Mouse (Mus musculus): Measurements from ENCODE around the gene Golga4.

Gene Golga4

DNA sequence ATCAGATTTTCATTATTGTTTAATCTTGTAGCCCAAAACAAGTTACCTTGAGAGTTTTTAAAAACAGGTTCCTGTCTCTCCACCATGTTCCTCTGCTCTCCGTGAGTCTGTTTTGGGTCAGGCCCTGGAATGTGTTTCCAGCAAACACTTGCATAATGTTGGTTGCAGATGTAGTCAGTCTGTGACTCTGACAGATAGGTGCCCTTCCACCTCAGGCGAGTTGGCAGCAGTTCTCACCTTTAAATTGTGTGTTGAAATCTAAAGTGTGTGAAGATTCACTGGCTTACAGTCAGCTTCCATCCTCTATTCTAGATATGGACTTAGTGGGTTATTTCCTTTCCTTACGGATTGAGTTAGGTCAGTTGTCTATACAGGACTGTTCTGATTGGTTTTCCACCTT, 23.7 kb downstream of the Golga4 start:
- DNase-seq, result no peak

DNA sequence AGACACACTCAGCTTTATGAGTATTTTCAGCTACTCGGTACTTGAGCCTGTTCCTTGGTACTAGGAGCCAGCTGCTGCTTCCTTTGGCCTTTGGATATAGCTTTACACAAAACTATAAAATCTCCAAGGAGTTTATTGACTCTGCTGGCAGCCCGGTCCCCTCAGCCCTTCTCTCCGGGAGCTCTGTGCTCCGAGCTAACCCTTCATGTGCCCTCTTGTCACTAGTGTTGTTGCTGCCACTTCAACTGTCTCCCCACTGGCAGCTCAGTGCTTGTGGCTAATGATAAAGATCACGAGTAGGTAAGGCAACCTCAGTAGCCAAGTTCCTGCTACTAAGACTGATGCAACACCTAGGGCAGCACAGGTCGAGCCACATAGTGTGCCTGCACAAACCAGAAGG, 24.6 kb downstream of the Golga4 start:
- DNase-seq, result no peak

DNA sequence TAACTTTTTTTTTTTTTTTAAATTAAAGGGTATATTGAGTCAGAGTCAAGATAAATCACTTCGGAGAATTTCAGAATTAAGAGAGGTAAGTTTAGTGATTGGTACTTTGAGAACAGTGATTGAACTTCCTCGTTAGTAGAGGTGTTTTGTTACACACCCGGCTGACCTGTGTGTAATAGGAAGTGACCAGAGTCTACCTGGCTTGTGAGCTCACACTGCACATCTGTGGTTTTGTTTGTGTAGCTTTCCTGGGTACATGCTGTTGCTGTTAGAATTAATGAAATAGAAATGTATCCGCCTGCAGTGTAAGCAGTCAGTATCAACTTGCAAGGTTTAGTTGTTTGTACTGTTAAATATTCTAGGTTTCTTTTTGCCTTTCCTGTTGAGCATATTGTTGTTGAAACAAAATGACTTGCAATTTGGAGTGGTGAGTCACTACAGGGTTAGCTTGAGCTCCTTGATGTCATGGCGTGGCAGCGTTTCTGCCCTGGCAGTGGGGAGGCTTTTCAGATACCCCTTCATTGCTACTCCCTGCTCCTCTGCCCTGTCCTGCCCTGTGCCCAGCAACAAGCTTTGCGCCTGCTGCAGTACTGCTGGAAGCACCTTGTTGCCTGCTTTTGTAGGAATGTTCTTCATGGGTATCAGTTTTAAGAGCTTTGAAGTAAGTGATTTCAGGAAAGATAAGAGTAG, 26.6 kb downstream of the Golga4 start:
- DNase-seq, result no peak

DNA sequence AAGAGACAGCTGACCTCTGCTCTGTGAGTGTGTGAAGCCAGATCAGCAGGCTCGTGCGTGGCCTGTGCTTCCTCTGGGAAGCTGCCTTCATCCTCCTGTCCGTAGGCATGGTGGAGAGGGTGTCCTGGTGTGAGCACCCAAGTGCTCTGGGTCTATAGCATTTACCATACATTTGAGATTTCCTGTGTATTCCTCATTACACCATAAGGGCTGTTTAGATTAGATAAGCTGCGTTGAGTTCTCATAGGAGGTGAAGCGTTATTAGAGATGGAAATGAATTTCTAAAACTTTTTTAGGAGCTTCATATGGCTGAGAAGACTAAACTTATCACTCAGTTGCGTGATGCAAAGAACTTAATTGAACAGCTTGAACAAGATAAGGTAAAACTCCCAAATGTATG, 30.9 kb downstream of the Golga4 start:
- DNase-seq, result no peak

DNA sequence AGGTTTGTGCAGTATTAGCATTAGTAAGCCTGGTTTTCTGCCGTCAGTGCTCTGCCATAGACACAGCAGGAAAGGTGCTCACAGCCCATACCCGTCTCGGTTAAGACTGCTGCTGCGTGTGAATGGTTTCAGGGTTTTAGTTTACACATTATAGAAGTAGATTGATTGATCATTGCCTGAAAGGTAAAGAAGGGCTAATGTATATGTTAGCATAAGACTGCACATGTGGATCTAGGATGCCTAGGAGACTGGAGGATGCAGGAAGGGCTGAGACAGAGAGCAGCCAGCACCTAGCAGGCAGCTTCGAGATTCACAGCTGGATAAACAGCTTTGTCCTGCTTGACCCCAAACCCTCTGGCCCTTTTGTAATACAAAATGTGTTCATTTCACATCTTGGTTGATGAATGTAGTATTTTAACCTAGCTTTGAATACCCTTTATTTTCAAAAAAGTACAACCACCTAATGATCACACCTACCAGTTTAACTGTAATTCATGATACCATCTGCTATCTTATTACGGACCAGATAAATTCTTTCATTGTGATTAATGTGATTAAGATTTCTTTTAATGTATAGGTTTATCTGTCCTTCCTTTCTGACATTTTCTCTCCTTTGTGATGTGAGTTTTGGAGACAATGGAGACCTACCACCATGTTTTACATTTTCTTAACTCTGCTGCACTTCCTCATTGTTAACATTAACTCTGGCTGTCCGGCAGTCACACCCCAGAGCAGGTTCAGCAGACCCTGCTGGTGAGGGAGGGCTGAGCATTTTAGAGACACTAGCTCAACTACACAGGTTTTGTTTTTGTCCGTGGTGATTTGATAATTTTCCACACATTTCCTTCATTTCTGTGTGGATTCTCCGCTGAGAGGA, 31.6 kb downstream of the Golga4 start:
- DNase-seq, result no peak

DNA sequence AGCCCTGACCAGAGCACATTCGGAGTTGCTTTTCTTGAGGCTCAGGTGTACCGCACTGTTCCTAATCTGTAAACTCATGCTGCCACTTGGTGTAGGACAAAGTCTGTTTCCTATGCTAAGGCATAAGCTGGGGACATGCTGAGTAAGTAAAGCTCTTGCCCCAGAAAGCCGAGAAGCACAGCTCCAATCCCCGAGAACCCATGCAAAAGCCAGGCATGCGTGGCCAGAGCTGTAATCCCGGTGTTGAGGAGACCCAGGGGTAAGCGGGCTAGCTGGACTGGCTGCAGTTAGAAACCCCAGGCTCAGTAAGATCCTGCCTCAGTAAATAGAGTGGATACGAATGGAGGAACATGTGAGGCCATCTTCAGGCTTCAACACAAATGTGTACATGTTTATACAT, 35.8 kb downstream of the Golga4 start:
- DNase-seq, result no peak

DNA sequence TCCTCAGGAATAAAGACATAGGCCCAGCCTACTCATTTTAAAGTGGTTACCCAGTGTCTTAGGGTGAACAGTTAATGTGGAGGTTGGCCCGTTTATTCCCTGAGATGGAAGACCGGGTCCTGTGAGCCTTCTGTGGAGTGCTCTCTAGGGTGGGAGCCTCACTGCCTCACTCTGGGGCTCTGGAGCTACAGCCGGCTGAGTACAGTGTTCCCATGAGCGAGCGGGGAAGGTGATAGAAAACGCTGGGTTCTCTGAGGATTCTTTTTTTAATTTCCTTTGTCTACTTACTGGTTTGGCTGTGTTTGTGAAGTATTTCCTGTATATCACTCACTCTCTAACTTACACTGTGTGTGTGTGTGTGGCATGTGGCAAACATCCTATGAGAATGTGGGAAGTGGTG, 39.1 kb downstream of the Golga4 start:
- DNase-seq, result no peak

DNA sequence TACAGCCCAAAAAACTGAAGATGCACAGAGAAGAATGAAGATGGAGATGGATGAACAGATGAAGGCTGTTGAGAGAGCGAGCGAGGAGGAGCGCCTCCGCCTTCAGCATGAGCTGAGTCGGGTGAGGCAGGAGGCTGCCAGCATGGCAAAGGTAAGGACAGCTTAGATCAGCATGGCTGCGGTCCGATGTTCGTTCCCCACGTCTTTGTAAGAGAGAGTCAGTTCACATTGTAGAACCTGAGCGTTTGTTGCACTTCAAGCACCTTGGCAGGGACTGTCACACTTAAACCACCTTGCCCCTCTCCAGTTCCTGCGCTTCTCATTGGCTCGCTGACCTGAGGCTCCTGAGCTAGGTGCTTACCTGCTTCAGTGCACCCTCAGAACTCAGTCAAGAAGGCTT, 42.6 kb downstream of the Golga4 start:
- no peak for DNase-seq

DNA sequence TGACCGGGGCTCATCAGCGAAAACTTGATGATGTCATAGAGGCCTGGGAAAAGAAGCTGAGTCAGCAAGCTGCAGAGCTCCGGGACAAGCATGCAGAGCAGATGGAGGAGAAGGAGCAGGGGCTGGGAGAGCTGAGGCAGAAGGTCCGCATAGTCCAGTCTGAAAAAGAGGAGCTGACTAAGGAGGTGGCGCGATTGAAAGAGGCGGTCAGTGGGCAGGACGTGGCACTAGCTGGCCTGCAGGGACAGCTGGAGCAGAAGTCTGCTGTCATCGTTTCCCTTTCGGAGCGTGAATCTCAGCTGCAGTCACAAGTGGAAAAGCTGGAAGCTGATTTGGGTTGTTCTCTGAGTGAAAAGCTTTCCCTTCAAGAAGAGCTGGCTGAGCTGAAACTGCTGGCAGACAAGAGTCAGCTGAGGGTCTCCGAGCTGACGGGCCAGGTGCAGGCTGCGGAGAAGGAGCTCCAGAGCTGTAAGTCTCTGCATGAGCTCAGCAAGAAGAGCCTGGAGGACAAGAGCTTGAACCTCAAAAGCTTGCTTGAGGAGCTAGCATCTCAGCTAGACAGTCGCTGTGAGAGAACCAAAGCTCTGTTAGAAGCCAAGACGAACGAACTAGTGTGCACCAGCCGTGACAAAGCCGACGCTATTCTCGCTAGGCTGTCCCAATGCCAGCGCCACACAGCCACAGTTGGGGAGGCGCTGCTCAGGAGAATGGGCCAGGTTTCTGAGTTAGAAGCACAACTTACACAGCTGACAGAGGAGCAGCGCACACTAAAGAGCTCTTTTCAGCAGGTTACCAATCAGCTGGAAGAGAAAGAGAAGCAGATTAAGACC, 51.1 kb downstream of the Golga4 start:
- no peak for DNase-seq

DNA sequence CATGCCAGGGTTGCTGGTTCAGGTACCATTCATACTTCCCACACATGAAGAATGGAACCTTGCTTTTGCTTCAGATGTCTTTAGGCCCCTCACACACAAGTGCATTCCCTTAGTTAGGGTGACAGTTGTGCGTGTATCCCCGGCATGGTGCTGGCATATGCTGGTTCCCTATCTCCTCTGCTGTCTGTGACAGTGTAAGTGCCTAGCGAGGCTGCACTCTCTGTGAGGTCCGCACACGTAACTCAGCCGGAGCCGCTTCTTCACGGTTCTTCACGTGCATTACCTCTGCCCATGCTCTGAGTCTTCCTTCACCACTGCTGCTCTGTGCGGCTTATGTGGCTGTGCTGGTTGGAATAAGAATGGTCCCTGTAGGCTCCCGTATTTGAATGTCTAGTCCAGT, 57.3 kb downstream of the Golga4 start:
- no peak for DNase-seq

DNA sequence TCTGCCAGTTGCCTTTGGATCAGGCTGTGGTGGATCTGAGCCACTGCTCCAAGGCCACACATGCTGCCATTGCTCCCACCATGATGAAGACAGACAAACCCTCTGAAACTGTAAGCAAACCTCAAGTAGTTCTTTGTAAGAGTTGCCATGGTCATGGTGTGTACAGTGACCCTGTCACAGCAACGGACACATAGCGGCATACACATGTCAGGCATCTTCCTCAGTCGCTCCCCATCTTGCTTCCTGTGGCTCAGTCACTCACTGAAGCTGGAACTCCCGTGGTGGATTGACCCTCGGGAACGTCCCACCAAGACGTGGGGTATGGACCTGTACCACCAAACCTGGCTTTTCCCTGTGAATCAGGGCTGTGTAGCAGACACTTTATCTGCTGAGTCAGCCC, 57.8 kb downstream of the Golga4 start:
- DNase-seq, result no peak

DNA sequence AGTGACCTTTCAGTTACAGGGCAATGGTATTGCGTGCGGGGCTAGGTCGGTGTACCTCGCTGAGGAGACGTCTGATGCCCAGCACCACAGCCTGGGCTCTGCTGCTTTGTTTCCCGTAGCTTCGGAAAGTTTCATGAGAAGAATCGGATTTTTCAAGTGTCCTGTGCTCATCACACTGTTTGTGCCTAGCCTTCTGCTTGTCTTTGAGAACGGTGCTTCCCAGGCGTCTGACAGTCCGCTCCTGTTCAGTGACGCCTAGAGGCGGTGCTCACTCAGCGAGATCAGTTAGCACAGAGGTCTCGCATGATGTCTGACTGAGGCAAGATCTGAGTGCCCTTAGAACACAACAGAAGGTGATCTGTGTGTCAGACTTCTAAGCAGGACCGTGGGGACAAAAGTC, 58.6 kb downstream of the Golga4 start:
- no peak for DNase-seq

DNA sequence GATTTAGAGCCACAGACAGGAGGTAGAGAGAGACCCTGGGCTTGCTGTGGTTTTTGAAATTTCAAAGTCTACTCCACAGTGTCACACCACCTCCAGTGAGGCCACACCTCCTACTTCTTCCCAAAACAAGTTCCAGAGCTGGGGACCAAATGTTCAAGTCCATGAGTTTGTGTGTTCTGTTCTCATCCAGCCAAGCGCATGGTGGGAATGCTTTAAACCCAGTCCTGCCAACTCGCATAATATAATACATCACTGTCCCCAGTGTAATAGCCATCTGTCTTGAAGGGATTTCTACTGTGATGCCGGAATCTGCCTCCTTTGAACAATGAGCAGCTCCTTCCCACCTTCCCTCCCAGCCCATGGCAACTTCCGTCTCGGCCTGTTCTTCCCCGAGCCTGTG, 63.3 kb downstream of the Golga4 start:
- DNase-seq, result no peak

DNA sequence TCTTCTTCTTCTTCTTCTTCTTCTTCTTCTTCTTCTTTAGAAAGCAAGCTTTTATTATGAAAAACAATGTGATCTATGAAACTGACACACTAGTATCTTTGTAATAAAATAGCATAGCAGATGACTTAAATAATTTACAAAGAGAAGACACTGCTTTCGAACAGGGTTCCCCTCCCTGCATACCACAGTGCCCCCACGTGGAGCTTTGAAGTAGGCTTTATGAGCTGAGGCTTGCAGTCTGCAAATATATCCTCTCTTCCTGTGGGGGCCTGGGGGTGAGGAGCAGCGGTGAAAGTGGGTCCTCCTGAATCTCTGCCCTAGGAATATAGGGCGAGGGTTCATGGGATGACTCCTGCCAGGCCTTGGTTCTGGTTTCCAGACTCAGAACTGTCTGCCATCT, 64.8 kb downstream of the Golga4 start:
- peak; percentile 52 for DNase-seq

DNA sequence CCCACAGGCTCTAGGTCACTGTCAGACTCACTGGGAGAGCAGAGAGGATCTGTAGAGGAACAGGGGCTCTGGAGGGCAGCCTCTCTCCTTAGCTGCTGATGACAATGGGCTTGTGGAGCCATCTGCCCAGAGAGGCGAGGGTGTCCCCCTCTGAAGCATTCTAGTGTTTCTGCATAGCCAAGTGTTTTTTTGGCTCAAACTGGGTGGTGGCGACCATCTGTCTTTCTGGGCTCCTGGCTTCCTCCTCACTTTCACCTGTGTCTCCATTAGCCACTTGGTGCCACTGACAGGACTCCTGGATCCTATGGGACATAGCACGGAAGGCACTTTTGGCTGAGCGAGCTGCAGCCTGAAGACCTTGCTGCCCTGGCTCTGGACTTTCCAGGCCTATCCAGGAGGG, 65.6 kb downstream of the Golga4 start:
- no peak for DNase-seq

DNA sequence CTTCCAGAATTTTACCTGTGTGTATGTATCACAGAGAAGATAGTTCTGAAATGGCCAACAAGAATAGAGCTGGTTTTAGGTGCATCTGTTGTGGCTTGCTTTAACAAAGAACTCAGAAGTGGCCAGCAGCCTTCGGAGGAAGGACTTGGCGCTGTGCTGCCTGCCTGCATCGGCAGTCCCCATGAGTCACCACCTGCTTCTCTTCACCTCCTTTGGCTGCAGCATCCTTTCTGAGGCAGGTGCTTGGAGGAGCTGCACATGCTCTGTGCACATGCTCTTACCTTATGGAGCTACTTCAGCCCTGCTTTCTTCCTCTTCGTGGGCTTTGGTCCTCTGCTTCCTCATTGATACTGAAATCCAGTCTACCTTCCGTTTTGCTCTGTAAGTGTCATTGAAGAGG, 68.8 kb downstream of the Golga4 start:
- no peak for DNase-seq

DNA sequence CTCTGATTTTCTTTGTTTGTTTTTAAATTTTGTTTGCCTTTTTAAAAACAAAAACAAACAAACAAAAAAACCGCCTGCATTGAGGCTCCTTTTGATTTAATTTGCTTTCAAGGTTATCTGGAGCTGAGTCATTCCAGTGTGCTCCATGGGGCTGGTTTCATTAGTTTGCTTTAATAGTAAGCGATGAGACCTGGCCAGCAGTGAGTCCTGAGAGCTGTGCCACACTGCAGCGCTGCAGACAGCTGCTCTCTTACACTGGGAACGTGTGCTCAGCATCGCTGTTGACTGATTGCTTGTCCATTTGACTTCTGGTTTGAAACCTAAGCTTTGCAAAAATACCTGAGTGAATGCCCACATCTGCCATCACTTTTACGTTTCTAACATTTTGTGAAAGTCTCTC, 74.3 kb downstream of the Golga4 start:
- DNase-seq, result no peak

DNA sequence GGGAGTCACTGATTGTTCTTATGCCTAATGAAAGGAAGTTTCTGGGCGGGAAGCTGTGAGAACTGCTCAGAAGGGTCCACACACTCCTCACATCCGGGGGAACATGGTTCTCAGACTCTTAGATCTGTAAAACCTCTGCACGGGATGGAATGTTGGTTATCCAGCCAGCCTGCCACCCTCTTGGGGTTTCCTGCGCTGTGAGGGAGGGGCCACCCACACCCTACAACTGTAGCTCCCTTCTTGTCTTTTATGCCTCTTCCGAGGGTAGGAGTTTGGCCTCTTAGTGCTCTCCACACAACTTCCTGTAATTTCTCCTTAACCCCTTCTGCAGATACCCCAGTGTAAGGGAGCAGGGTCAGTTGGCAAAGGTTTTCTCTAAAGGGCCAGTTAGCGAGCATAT, 76.7 kb downstream of the Golga4 start:
- peak; percentile 59 for DNase-seq

DNA sequence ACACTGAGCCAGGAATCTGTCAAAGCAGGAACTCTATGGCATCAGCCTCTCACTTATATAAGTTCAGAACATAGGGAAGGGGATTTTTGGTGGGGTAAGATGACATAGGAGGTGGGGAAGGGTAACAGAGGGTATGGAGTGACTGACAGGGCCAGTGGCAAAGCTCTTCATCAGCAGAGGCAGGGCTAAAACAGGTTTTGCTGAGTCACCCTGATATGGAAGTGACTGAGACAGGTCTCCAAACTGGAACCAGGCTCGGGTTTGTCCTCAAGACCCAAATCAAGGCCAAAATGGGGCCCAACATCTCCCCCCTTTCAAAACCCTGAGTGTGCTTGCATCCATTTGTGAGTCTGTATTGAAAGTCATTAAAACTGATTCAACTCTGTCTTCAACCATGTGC, 78.8 kb downstream of the Golga4 start:
- no peak for DNase-seq

DNA sequence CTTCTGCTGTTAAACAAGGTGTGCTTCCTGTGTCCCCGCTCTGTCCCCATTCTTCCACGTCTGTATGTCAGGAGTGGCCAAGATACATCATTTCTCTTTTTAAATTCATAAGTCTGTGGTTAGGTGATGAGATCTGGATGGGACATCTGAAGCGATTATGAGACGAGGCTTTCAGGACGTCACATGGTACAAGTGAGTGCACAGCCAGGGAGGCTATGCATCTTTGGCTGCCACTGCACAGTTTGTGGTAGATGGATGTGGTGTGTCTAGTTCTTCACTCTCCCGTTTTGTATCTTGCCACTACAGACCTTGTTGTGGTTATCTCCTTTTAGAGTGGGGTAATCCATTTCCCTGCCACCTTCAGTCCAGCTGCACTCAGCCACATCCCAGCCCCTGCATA, 79.9 kb downstream of the Golga4 start:
- DNase-seq, result no peak

DNA sequence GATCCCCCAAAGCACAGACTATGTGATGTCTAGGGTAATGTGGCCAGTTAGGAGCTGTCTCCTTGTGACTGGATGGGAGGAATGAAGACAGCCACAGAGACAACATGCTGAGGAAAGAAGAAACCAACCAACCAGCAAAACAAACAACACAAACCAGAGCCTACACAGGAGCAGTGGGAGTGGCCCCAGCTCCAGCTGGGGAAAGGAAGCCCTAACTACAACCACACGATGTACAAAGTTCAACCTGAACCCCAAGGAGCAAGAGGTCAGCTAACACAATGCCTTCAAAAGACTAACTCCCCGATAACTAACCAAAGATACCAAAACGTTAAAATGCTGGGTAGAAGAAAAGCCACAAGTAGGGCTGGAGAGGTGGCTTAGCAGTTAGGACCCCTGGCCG, 81.0 kb downstream of the Golga4 start:
- no peak for DNase-seq

DNA sequence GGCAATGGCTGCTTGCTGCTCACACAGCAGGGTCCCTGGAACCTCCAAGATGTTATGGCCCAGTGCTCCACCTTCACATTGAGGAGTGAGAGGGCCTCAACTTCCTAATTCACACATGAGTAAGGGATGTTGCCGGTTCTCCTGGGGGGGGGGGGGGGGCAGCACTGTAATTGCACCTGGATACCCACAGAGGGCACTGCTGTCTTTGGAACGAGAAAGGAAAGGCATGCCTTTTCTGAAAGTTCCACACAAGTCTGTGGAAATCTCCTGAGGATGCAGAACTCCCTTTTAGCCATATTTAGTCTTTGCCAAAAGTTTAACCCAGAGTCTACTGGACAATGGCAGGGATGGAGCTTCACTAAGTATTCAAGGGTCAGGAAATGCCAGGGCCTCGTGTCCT, 83.2 kb downstream of the Golga4 start:
- DNase-seq, result no peak

DNA sequence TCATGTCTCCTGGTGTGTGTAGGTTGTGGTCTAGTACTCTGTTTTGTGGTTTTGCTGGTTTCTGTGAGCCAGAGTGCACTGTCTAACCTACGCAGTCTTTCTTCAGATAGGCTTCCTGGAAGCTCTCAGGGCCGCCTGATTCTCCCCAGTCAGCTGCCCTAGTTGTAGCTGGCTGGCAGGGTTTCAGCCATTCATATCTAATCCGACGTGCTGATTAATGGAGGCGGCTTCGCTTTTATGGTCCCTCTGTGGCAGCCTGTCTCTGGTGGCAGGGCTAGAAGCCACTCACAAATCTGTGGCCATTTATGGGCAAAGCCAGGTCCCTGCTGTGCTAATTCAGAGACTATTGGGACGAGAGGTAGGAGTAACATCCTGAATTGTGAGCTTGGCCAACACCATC, 84.2 kb downstream of the Golga4 start:
- no peak for DNase-seq

DNA sequence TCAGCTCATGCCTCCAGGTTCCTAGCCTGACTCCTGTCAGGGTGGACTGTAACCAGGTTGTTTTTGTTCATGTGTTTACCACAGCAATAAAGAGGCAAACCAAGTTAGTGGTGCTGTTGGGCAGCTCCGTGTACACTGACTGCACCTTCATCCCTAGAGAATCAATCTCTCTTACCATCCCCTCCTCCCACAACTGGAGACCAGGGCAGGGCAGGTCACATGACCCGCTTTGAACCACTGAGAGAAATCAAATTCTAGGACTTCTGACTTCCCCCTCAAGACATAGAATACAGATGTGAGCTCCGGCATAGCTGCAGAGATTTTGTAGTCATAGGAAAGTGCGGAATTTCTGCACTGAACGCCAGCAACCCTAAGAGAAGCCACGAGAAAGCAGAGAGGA, 85.6 kb downstream of the Golga4 start:
- no peak for DNase-seq
